Comparison of ENCODE assay signal across 9 mouse cellular contexts in genomic region chr12:89812550-89813207, GRCm38 (mm10).
DNase-seq lines count a peak whose midpoint lies in the region; ATAC-seq and TF ChIP-seq lines count a peak whose summit lies in the region.
"Had no signal": no experiment of that assay in that cellular context is flagged by ENCODE, and none has a peak within 500 bp of the region (broad histone marks: within the 10 kb centered on the region; RNA-seq: fewer than 3 reads in every experiment).

No protein-coding gene starts in this region.

- DNase-seq in heart, adult 9 months (ENCODE audit: low spot score in 2 of 2): no peak
- DNase-seq in brain, embryonic 14.5 days (ENCODE audit: low read depth): peak; percentile 66
- DNase-seq in forebrain, postnatal 0 days: peak; percentile 46
- peak; percentile 8 for DNase-seq in lung, postnatal 10 days
- DNase-seq in adrenal gland, postnatal 36 days: no peak
- DNase-seq in adrenal gland, postnatal 10 days: no peak
- no peak for DNase-seq in ovary, adult 18-20 months (ENCODE audit: low spot score)

- peak overlapping the region; percentile 28; the same call in 1 of the 2 replicates for H3K9ac ChIP-seq in heart, embryonic 15.5 days
- H3K9ac ChIP-seq in forebrain, postnatal 0 days: peak overlapping the region; percentile 43

- peaks cover 20% of the 10 kb centered on the region for H3K4me1 ChIP-seq in heart, embryonic 15.5 days (replicated peaks)
- peaks cover 8% of the 10 kb centered on the region for H3K4me1 ChIP-seq in forebrain, postnatal 0 days (ENCODE audit: insufficient read depth)

- no peak overlapping the region for H3K27ac ChIP-seq in heart, embryonic 15.5 days
- no peak overlapping the region for H3K27ac ChIP-seq in forebrain, postnatal 0 days (ENCODE audit: low read depth, low read length)

- ATAC-seq in heart, embryonic 15.5 days (replicated peaks; ENCODE audit: insufficient number of reproducible peaks, insufficient read depth, low FRiP score, low read depth): 0 out of 2 replicates have a peak, but pooled peaks have one; percentile 14
- ATAC-seq in forebrain, postnatal 0 days: 0 out of 2 replicates have a peak, but pooled peaks have one; percentile 9
- ATAC-seq: Patski had no signal

- H3K27me3 ChIP-seq in heart, embryonic 15.5 days: peaks cover 25% of the 10 kb centered on the region
- peaks cover 9% of the 10 kb centered on the region; the same call in 1 of the 2 replicates for H3K27me3 ChIP-seq in forebrain, postnatal 0 days (ENCODE audit: insufficient read depth, low read length)
- H3K27me3 ChIP-seq: Patski had no signal

- TF ChIP-seq POLR2A in brain, embryonic 14.5 days (IDR thresholded peaks at IDR 0.05; ENCODE audit: borderline replicate concordance, extremely low read depth, insufficient read depth, insufficient read length, poor library complexity, severe bottlenecking): no peak

- H3K4me3 ChIP-seq in heart, embryonic 15.5 days: peak overlapping the region; percentile 52
- H3K4me3 ChIP-seq in forebrain, postnatal 0 days (ENCODE audit: low read depth, low read length): peak overlapping the region; percentile 40

- H3K4me2 ChIP-seq in heart, embryonic 15.5 days: peak overlapping the region; percentile 93
- peak overlapping the region; percentile 74 for H3K4me2 ChIP-seq in forebrain, postnatal 0 days (ENCODE audit: low read depth)

- WGBS in heart, embryonic 15.5 days: under 1% methylated on average over 17 of the region's 17 CpGs
- WGBS in forebrain, postnatal 0 days: 2% methylated on average over 17 of the region's 17 CpGs

- no peaks in the 10 kb centered on the region for H3K9me3 ChIP-seq in heart, embryonic 15.5 days (replicated peaks)
- no peaks in the 10 kb centered on the region for H3K9me3 ChIP-seq in forebrain, postnatal 0 days (ENCODE audit: low read length)

- H3K36me3 ChIP-seq in heart, embryonic 15.5 days: no peaks in the 10 kb centered on the region
- H3K36me3 ChIP-seq in forebrain, postnatal 0 days (ENCODE audit: insufficient read depth): no peaks in the 10 kb centered on the region

- no peak for TF ChIP-seq CTCF in brain, embryonic 14.5 days (IDR thresholded peaks at IDR 0.05; ENCODE audit: borderline replicate concordance, extremely low read depth, insufficient read depth, insufficient read length)
- TF ChIP-seq CTCF in forebrain, postnatal 0 days (IDR thresholded peaks at IDR 0.05; ENCODE audit: low read depth): no peak

Comparison
In these comparisons a context has a peak if more than half of its experiments do, and no peak if none do; other contexts are left out.
1. DNase-seq: peak in brain, embryonic 14.5 days (single experiment), forebrain, postnatal 0 days (single experiment) and lung, postnatal 10 days (single experiment); none in heart, adult 9 months (0 of 2), adrenal gland, postnatal 36 days (0 of 2), adrenal gland, postnatal 10 days (single experiment) and ovary, adult 18-20 months (single experiment).